Mouse (Mus musculus) gastrocnemius, adult 8-10 months (tissue): ENCODE results near the gene Surf6. TPM values are rescaled to one million over a fixed set of nuclear protein-coding genes. Genes with fewer than 3 reads are reported as not detected.

Experiments
- DNase-seq, 2 experiments: peaks; one replicate each; pipeline ENCODE4 v3.0.0; 2022; ENCODE audit warnings: low spot score in 2 of 2
- total RNA-seq, 4 experiments: library from RNA; stranded (reverse); gene quantifications; 2 replicates each; pipeline ENCODE4 v1.2.4; 2022

The Surf6 gene
- 10 to 100 TPM in 3 of 4 experiments, 1 to 10 TPM in 1; 9.5 to 12.1 (median 11.6) TPM for total RNA-seq

- DNase-seq = peak; percentile 87 to 94
Measured at GRCm38 (mm10) chr2:26902467-26903220, at the start of gene Surf6. Gene Surf6, minus strand, starts transcription at chr2:26902879.

- DNase-seq = no peak
Measured at GRCm38 (mm10) chr2:26952193-26952592, 49.5 kb upstream of the Surf6 start.

DNA sequence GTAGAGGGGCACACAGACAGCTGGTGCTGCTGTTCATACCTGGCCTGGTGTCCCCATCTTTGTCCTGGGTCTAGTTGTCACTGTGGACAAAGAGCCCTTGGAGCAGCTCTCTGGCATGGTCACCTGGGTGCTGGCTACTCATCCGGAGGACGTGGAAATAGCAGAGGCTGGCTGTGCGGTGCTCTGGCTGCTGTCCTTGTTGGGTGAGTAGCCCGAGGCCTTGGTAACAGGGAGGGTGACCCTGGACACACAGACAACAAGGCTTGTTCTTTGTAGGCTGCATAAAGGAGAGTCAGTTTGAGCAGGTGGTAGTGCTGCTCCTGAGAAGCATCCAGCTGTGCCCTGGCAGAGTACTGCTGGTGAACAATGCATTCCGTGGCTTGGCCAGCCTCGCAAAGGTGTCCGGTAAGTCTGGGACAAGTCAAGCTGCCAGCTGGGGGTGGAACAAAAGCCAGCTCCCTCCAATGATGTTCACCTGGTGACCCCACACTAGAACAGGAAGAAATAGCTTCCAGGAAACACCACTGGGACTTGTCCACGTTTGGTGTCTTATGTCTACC is 48.7 kb upstream of the Surf6 start:
- DNase-seq = no peak

DNA sequence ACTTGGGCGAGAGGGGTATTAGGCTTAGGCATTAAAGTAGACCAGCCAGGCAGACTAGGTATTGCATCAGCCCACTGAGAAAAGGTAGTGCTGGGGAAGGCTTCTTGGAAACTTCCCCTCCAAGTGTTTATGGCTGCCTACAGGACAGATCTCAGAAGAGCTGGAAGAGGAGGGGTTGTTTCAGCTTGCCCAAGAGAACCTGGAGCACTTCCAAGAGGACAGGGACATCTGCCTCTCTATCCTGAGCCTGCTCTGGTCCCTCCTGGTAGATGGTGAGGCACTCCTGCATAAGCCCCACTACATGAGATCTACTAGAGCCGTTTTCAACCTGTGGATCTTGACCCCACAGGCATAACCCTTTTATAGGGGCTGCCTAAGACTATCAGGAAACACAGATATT is 47.7 kb upstream of the Surf6 start:
- no peak for DNase-seq

DNA sequence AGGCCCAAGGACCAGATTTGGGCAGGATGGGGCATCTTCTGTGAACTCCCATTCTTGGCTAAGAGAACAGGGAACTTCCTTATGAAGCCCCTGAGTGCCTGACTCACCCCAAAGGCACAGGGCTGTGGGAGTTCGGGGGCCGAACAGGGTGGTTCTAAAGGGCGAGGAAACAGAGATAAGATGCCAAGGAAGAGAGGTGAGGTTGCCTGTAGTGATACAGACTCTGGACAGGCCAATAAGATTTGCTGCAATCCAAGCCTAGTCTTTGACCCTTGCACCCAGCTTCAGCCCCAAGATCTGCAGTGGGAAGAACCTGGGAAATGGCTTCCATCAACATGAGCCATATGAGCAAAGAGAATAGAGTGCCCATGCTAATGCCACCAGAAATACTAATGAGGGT is 40.6 kb upstream of the Surf6 start:
- no peak for DNase-seq

DNA sequence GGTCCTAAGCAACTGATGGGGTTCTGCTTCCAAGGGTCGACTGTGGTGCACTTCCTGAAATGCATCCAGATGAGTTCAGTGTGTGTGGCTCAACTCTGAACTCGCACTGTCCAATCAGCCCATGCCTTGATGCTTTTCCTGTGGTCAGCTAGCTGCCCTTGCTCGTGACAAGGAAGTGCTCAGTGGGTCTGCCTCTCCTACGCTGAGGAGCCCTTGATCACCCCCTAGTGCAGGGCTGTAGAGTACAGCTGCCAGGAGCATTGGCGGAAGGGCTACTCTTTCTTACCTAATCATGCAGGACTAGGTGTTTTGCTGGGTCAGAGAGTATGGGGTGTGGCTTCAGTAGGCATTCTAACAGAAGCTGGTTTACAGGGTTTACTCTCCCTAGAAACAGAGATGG is 38.9 kb upstream of the Surf6 start:
- no peak for DNase-seq

DNA sequence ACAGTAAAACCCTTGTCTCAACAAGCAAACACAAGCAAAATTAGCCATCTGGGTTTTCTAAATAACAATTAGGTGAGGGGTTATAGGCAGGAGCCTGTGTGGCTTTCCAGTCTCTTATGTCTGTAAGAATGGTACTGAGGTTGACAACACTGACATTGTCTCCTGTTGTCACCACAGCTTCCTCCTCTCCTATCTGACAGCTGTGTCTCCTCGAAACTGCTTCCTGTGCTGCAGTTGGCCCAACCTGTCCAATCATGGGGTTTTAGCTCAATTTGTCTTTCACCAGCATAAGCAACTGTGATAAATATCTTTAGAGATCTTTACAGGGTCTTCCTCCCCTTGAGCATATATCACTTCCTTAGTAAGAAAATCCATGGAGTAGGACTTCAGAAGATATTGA is 33.7 kb upstream of the Surf6 start:
- no peak for DNase-seq

GRCm38 (mm10) chr2:26935286-26935685 is 32.6 kb upstream of the Surf6 start:
- DNase-seq = no peak

DNA sequence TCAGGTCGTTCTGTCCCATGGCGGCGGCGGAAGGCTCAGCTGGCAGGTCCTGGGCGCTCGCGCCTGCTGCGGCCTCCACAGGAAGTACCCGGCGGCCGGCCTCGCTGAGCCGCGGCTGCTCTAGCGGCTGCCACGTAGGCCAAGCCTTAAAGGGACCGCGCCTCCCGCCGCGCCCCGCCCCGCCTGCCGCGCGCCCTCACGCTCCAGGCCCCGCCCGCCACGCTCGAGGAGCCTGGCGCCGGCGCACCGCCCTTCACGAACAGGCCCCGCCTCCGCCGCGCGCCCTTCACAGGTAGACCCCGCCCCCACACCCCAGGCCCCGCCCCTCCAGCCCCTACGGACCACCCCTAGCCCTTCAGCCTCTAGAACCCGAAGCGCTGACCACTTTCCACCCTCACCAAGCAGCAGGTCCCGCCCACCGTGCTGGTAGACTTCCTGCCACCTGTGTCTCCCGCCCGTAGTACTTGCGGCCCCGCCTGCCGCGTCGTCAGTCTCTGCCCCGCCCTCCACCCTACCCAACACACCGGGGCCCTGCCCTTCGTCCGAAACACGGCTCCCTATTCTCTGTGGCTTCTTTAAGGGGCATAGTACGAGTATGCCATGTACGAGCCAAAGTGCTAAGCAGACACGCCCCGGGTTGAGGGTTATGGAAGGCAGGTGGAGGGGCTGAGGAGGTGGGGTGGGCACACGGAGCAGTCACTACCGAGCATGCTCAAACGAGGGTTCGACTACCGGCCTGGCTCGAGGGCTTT is 30.8 kb upstream of the Surf6 start, which contains the start of the genes Surf4 and Stkld1:
Surf4 (minus strand) TSS at position 625 of the 752 bp plus-strand sequence.
Stkld1 (plus strand) TSS at position 744 of the 752 bp plus-strand sequence.
- DNase-seq = peak; percentile 89 to 95

DNA sequence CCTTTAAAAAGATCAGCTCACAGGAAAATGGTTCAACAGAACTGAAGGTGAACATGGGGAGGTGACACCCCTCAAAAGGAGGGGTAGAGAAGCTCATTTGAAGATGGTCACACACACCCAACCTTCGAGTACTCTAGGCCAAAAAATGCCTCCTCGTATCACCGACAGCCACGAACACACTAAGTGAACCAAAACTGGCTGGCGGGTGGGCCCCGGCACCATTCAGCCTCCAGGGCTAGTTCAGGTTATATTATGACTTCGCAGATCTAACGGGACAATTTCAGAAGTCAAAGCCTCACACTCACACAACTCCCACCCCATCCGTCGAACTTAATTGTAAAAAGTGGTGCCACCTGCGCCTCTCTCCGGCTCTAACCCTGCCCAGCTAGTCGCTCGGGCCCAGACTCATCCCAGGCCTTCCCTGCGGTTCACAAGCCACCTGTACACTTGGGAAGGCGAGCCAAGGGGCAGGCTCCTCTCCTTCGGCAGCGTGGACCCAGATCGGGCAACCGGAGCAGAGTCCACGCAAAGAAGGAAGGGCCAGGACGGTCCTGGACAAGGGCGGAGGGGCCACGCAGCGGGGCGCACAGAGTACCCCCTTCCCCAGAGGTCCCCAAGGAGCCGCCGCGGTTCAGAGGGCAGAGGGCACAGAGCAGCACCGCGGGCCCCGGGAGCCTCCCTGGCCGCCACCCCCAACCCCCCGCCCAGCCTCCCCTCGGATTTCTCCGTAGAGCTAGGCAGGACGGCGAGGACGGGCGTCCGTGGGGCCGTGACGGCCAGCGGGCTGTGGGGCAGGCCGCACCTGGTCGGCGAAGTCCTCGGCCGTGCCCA is 30.0 kb upstream of the Surf6 start:
- DNase-seq = peak; percentile 10 to 21

- peak; percentile 29 to 39 for DNase-seq
Measured at GRCm38 (mm10) chr2:26930390-26930789, 27.7 kb upstream of the Surf6 start.

- no peak for DNase-seq
Measured at GRCm38 (mm10) chr2:26927745-26928476, 25.2 kb upstream of the Surf6 start.

GRCm38 (mm10) chr2:26921784-26922183 is 19.1 kb upstream of the Surf6 start:
- DNase-seq = no peak

GRCm38 (mm10) chr2:26920190-26920855 is 17.6 kb upstream of the Surf6 start:
- DNase-seq = no peak

DNA sequence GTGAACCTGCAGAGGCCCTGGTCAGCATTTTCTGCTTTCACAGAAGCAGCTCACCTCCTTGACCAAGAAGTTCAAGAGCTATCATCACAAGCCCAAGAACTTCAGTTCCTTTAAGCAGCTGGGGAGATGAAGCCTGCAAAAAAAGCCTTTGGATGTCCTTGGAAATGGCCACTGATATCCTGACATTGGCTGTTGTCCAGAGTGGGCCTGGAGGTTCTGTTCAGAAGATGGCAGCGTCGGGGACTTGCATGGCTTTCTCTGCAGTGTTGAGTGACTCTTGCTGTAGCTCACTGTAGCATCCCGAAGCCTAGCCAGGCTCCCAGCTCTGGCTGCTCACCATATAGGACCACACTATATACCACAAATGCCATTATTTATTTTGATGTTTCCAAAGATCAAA is 17.0 kb upstream of the Surf6 start:
- DNase-seq = no peak

GRCm38 (mm10) chr2:26916738-26917137 is 14.1 kb upstream of the Surf6 start:
- DNase-seq = no peak

GRCm38 (mm10) chr2:26915927-26916728 is 13.4 kb upstream of the Surf6 start, which contains the start of the genes Surf2 and Surf1:
Gene Surf2, plus strand, starts transcription at chr2:26916367.
Gene Surf1, minus strand, starts transcription at chr2:26916530.
- peak; percentile 63 to 66 for DNase-seq

- DNase-seq = no peak
Measured at GRCm38 (mm10) chr2:26914148-26914941, 11.7 kb upstream of the Surf6 start.
